Mouse (Mus musculus) liver, embryonic 14.5 days (tissue): ENCODE data around the gene Slc27a1. TPM values are rescaled to one million over a fixed set of nuclear protein-coding genes. Genes with fewer than 3 reads are reported as not detected.

Source experiments
- ATAC-seq: fragments of 200-750 bp; cut with Nextera tagmentation; 2 replicates; pipeline ENCODE4 v1.8.0; 2017; ENCODE audit warnings: moderate number of reproducible peaks, mild to moderate bottlenecking, moderate library complexity; ENCODE audit not compliant: insufficient read depth
- DNase-seq, 3 experiments: peaks; one replicate each; pipeline ENCODE4 v3.0.0-alpha.2; 2012 to 2013; ENCODE audit warnings: low read depth in 3 of 3, low spot score in 3 of 3
- H3K27ac ChIP-seq: fragments of 300-500 bp; sonication (generic); 2 replicates; pipeline ENCODE4 v1.5.1; 2014; ENCODE audit warnings: moderate library complexity, mild to moderate bottlenecking, control low read depth, inconsistent platforms
- H3K27me3 ChIP-seq: fragments of 300-500 bp; sonication (generic); 2 replicates; pipeline ENCODE4 v1.6.1; 2014; ENCODE audit warnings: mild to moderate bottlenecking, low read length, moderate library complexity; ENCODE audit not compliant: control insufficient read depth, insufficient read depth
- H3K36me3 ChIP-seq: fragments of 300-500 bp; sonication (generic); replicated peaks from 2 replicates; pipeline ENCODE4 v1.6.1; 2014; ENCODE audit warnings: low read depth; ENCODE audit not compliant: control insufficient read depth, insufficient read depth
- H3K4me1 ChIP-seq, 2 experiments: fragments of 200-500 bp in 1 of 2; fragments of 300-500 bp in 1 of 2; sonication (generic) in 1 of 2; replicated peaks; 2 replicates each; pipeline ENCODE4 v1.6.1; 2012 to 2014; ENCODE audit warnings: antibody characterized with exemption in 1 of 2, inconsistent platforms in 1 of 2, low read length in 1 of 2; ENCODE audit not compliant: control insufficient read depth in 2 of 2, insufficient read depth in 2 of 2
- H3K4me2 ChIP-seq: fragments of 300-500 bp; sonication (generic); 2 replicates; pipeline ENCODE4 v1.6.1; 2014; ENCODE audit warnings: low read depth, mild to moderate bottlenecking, control low read depth, moderate library complexity
- H3K4me3 ChIP-seq, 2 experiments: fragments of 200-500 bp in 1 of 2; fragments of 300-500 bp in 1 of 2; sonication (generic) in 1 of 2; 2 replicates each; pipeline ENCODE4 v1.5.1; 2012 to 2014; ENCODE audit warnings: low read depth in 2 of 2, low read length in 2 of 2, mild to moderate bottlenecking in 2 of 2, control low read depth in 1 of 2, inconsistent platforms in 1 of 2, moderate library complexity in 1 of 2; ENCODE audit not compliant: insufficient read depth in 1 of 2
- H3K9ac ChIP-seq: fragments of 300-500 bp; sonication (generic); replicated peaks from 2 replicates; pipeline ENCODE4 v1.6.1; 2014; ENCODE audit warnings: mild to moderate bottlenecking, control low read depth, moderate library complexity
- H3K9me3 ChIP-seq: fragments of 300-500 bp; sonication (generic); 2 replicates; pipeline ENCODE4 v1.6.1; 2016; ENCODE audit warnings: low read length, mixed read lengths; ENCODE audit not compliant: control insufficient read depth
- CTCF ChIP-seq: IDR thresholded peaks from 2 replicates; pipeline ENCODE4 v1.5.1; 2016; ENCODE audit warnings: antibody characterized with exemption, low read depth, control low read depth
- EP300 ChIP-seq: IDR thresholded peaks from 2 replicates; pipeline ENCODE4 v1.6.1; 2016; ENCODE audit warnings: antibody characterized with exemption, low read depth
- WGBS: fragments of 180-500 bp; shearing (Covaris S2); extraction: QIAGEN DNeasy Blood & Tissue Kit; methylation state at CpG from one replicate; pipeline ENCODE4 v1.1.7; 2014; ENCODE audit not compliant: insufficient replicate concordance; 5-methylcytosine and 5-hydroxymethylcytosine counted together
- polyA plus RNA-seq, 2 experiments: library from polyadenylated mRNA; depleted of rRNA in 1 of 2; stranded (reverse) in 1 of 2; unstranded in 1 of 2; fragments of >200 nt; fragmentation: Nextera tagmentation in 1 of 2; extraction: Ambion mirVana in 1 of 2; gene quantifications; 2 replicates each; pipeline versions ENCODE4 v1.2.1 to v1.2.3; 2012 to 2014

Gene Slc27a1
- polyA plus RNA-seq, 2 experiments, result 0.28 to 1.9 TPM

DNA sequence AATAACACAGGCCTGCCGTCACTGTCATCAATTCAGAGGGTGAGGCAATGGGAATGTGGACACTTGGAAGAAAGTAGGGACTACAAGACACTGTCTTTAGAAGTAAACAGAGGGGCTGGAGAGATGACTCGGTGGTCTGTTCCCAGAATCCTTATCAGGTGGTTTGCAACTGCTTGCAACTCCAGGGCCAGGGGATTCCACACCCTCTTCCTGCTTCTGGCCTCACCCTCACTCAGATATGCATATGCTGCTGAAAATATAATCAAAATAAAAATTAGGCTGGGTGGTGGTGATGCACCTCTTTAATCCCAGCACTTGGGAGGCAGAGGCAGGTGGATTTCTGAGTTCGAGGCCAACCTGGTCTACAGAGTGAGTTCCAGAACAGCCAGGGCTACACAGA lies 8.6 kb upstream of the Slc27a1 start:
- 29% methylated on average over 3 of the region's 3 CpGs for WGBS
- no peak overlapping the region for H3K9ac ChIP-seq
- no peak overlapping the region for H3K27ac ChIP-seq
- peaks cover 14% of the 10 kb centered on the region for H3K27me3 ChIP-seq
- H3K36me3 ChIP-seq, result no peaks in the 10 kb centered on the region
- no peaks in the 10 kb centered on the region; the same call in 1 of the 2 replicates for H3K9me3 ChIP-seq
- H3K4me1 ChIP-seq, result peaks cover 9 to 15% of the 10 kb centered on the region in 2 experiments; a peak in 3 of 4 replicates
- no peak for DNase-seq
- peak overlapping the region; percentile 94; the same call in 1 of the 2 replicates for H3K4me2 ChIP-seq
- peak; percentile 34; the same call in 1 of the 2 replicates for ATAC-seq
- H3K4me3 ChIP-seq, result no peak overlapping the region
- TF ChIP-seq EP300, result no peak
- no peak for TF ChIP-seq CTCF

DNA sequence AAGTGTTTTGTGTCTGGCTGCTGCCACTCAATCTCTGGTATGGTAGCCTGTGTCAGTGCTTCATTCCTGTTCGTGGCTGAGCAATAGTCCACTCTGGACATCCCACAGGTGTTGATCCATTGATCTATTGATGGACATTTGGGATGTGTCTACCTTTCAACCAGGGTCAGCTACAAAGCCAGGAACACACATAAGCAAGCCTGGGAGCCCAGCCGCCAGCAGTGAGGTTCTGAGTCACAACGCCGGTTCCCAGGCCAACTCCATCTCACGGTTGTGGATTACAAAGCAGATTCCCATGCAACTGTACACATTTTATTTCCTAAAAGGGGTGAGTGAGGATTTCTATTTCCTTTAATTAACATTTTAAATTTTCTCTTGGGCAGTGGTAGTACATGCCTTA lies 7.9 kb upstream of the Slc27a1 start:
- no peak overlapping the region for H3K4me3 ChIP-seq
- TF ChIP-seq CTCF (no peak), EP300 (no peak)
- no peaks in the 10 kb centered on the region; the same call in 1 of the 2 replicates for H3K9me3 ChIP-seq
- H3K27me3 ChIP-seq, result peaks cover 14% of the 10 kb centered on the region
- no peaks in the 10 kb centered on the region for H3K36me3 ChIP-seq
- 82% methylated on average over 5 of the region's 5 CpGs for WGBS
- ATAC-seq (no peak), DNase-seq (no peak)
- H3K4me2 ChIP-seq, result no peak overlapping the region
- H3K9ac ChIP-seq, result no peak overlapping the region
- H3K27ac ChIP-seq, result no peak overlapping the region
- peaks cover 9 to 15% of the 10 kb centered on the region in 2 experiments; a peak in 3 of 4 replicates for H3K4me1 ChIP-seq

DNA sequence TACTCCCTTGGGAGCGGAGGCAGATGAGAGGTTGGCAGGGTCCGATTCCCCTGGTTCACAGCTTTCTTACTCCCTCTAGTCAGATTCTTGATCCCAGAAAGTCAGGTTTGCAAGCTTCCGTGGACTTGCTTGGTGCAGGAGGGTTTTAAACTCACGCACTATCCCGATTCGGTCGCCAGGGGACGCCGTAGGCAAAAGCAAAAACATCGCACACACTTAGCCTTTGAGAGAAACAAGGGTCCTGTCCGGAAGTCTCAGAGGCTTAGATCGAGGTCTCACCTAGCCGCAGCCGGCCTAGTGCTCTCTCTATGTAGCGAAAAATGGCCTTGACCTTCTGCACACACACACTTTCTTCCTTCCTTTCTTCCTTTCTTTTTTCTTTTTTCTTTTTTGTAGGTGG lies 7.3 kb upstream of the Slc27a1 start:
- TF ChIP-seq CTCF (peak; percentile 94), EP300 (no peak)
- H3K27me3 ChIP-seq, result peaks cover 14% of the 10 kb centered on the region
- no peak overlapping the region for H3K9ac ChIP-seq
- 3% methylated on average over 15 of the region's 15 CpGs for WGBS
- DNase-seq (peak; percentile 39 to 66 (median 41)), ATAC-seq (no peak)
- H3K36me3 ChIP-seq, result no peaks in the 10 kb centered on the region
- no peak overlapping the region for H3K27ac ChIP-seq
- H3K4me1 ChIP-seq, result peaks cover 9 to 15% of the 10 kb centered on the region in 2 experiments; a peak in 3 of 4 replicates
- no peaks in the 10 kb centered on the region; the same call in 1 of the 2 replicates for H3K9me3 ChIP-seq
- no peak overlapping the region for H3K4me3 ChIP-seq
- no peak overlapping the region for H3K4me2 ChIP-seq

- under 1% methylated on average over 33 of the region's 33 CpGs for WGBS
- Histone ChIP-seq H3K9me3 (no peaks in the 10 kb centered on the region; the same call in 1 of the 2 replicates), H3K4me1 (peaks cover 9 to 15% of the 10 kb centered on the region in 2 experiments; a peak in 3 of 4 replicates), H3K9ac (no peak overlapping the region), H3K27me3 (peaks cover 14% of the 10 kb centered on the region), H3K36me3 (no peaks in the 10 kb centered on the region), H3K4me3 (no peak overlapping the region; a peak in 1 of 4 replicates), H3K4me2 (peak overlapping the region; percentile 37), H3K27ac (no peak overlapping the region)
- peak in 2 of 3 experiments; percentile 26 to 29 for DNase-seq
- TF ChIP-seq CTCF, result peak; percentile 78
- no peak for TF ChIP-seq EP300
- ATAC-seq, result peak; percentile 40
These were observed 5.9 kb upstream of the Slc27a1 start for GRCm38 (mm10) chr8:71562751-71563150.

GRCm38 (mm10) chr8:71563992-71564391 lies 4.7 kb upstream of the Slc27a1 start:
- DNase-seq (no peak), ATAC-seq (no peak)
- H3K27me3 ChIP-seq, result peaks cover 6% of the 10 kb centered on the region
- no peak overlapping the region for H3K9ac ChIP-seq
- no peaks in the 10 kb centered on the region; the same call in 1 of the 2 replicates for H3K9me3 ChIP-seq
- peak; percentile 65 for TF ChIP-seq CTCF
- TF ChIP-seq EP300, result no peak
- H3K4me3 ChIP-seq, result no peak overlapping the region
- no peak overlapping the region for H3K4me2 ChIP-seq
- WGBS, result 71% methylated on average over 4 of the region's 4 CpGs
- no peaks in the 10 kb centered on the region for H3K36me3 ChIP-seq
- H3K27ac ChIP-seq, result no peak overlapping the region
- H3K4me1 ChIP-seq, result peaks cover 3 to 15% of the 10 kb centered on the region in 2 experiments; a peak in 3 of 4 replicates
